Mouse (Mus musculus): ENCODE data around the gene Bub1b. TPM values are rescaled to one million over a fixed set of nuclear protein-coding genes. Genes with fewer than 3 reads are reported as not detected.

The Bub1b gene
- polyA plus RNA-seq, 1 experiment from 2014 or later = 4.1 TPM

DNA sequence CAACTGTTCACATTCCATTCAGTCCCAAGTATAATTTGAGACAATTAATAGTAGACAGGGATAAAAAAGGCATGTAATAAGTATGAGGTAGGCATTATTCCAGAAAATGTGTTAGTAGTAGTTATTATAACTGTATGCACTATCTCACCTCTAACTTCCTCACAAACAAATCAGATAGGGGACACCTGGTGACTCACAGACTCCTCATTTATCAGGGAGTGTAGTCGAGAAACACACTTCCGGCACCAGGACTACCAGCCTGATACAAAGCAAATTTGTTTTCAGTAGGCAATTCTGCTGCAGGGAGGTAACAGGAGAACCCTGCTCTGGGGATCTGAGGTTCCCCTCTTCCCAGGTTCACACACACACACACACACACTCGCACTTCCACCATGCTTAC is 24.9 kb upstream of the Bub1b start:
- no peak overlapping the region for H3K4me3 ChIP-seq (ENCODE audit: low read depth, low read length)
- H3K9me3 ChIP-seq (ENCODE audit: low read length) = no peaks in the 10 kb centered on the region
- no peak for ATAC-seq
- H3K27me3 ChIP-seq (replicated peaks; ENCODE audit: insufficient read depth, low read length) = no peaks in the 10 kb centered on the region
- no peak overlapping the region for H3K9ac ChIP-seq (replicated peaks; ENCODE audit: low read depth)
- no peak overlapping the region for H3K4me2 ChIP-seq (replicated peaks; ENCODE audit: low read depth, low read length)
- TF ChIP-seq CTCF (IDR thresholded peaks at IDR 0.05) = no peak
- TF ChIP-seq EP300 (IDR thresholded peaks at IDR 0.05) = no peak
- WGBS = 49% methylated on average over 3 of the region's 3 CpGs
- no peak overlapping the region for H3K27ac ChIP-seq (ENCODE audit: low read length)
- DNase-seq (ENCODE audit: low spot score) = no peak
- no peaks in the 10 kb centered on the region; the same call in 1 of the 2 replicates for H3K36me3 ChIP-seq (ENCODE audit: insufficient read depth, low read length)
- no peaks in the 10 kb centered on the region for H3K4me1 ChIP-seq (ENCODE audit: insufficient read depth, low read depth, low read length)

- TF ChIP-seq CTCF (IDR thresholded peaks at IDR 0.05) (no peak), EP300 (IDR thresholded peaks at IDR 0.05) (0 out of 2 replicates have a peak, but pooled peaks have one; percentile 45)
- Histone ChIP-seq H3K9ac (replicated peaks; ENCODE audit: low read depth) (no peak overlapping the region), H3K4me3 (ENCODE audit: low read depth, low read length) (no peak overlapping the region), H3K9me3 (ENCODE audit: low read length) (no peaks in the 10 kb centered on the region), H3K4me2 (replicated peaks; ENCODE audit: low read depth, low read length) (no peak overlapping the region), H3K27me3 (replicated peaks; ENCODE audit: insufficient read depth, low read length) (no peaks in the 10 kb centered on the region), H3K27ac (ENCODE audit: low read length) (0 out of 2 replicates have a peak overlapping the region, but pooled peaks have one; percentile 9), H3K4me1 (ENCODE audit: insufficient read depth, low read depth, low read length) (0 out of 2 replicates have a peak, but pooled peaks cover 5% of the 10 kb centered on the region), H3K36me3 (ENCODE audit: insufficient read depth, low read length) (no peaks in the 10 kb centered on the region)
- peak; percentile 91 for ATAC-seq
- 34% methylated on average over 5 of the region's 5 CpGs for WGBS
- peak; percentile 72 for DNase-seq (ENCODE audit: low spot score)
Observed at GRCm38 (mm10) chr2:118586013-118586412, 12.0 kb upstream of the Bub1b start.

- Histone ChIP-seq H3K4me1 (ENCODE audit: insufficient read depth, low read depth, low read length) (0 out of 2 replicates have a peak, but pooled peaks cover 5% of the 10 kb centered on the region), H3K4me2 (replicated peaks; ENCODE audit: low read depth, low read length) (no peak overlapping the region), H3K27ac (ENCODE audit: low read length) (no peak overlapping the region), H3K36me3 (ENCODE audit: insufficient read depth, low read length) (no peaks in the 10 kb centered on the region), H3K27me3 (replicated peaks; ENCODE audit: insufficient read depth, low read length) (no peaks in the 10 kb centered on the region), H3K4me3 (ENCODE audit: low read depth, low read length) (no peak overlapping the region), H3K9ac (replicated peaks; ENCODE audit: low read depth) (no peak overlapping the region), H3K9me3 (ENCODE audit: low read length) (no peaks in the 10 kb centered on the region)
- TF ChIP-seq CTCF (IDR thresholded peaks at IDR 0.05) (no peak), EP300 (IDR thresholded peaks at IDR 0.05) (no peak)
- ATAC-seq (no peak), DNase-seq (ENCODE audit: low spot score) (no peak)
- WGBS = 60% methylated on average over 3 of the region's 3 CpGs
Observed at GRCm38 (mm10) chr2:118587686-118588085, 10.3 kb upstream of the Bub1b start.

- Histone ChIP-seq H3K27ac (ENCODE audit: low read length) (no peak overlapping the region), H3K4me3 (ENCODE audit: low read depth, low read length) (no peak overlapping the region), H3K4me1 (ENCODE audit: insufficient read depth, low read depth, low read length) (0 out of 2 replicates have a peak, but pooled peaks cover 2% of the 10 kb centered on the region), H3K9ac (replicated peaks; ENCODE audit: low read depth) (no peak overlapping the region), H3K9me3 (ENCODE audit: low read length) (no peaks in the 10 kb centered on the region), H3K4me2 (replicated peaks; ENCODE audit: low read depth, low read length) (no peak overlapping the region), H3K36me3 (ENCODE audit: insufficient read depth, low read length) (no peaks in the 10 kb centered on the region), H3K27me3 (replicated peaks; ENCODE audit: insufficient read depth, low read length) (no peaks in the 10 kb centered on the region)
- peak; percentile 11 for DNase-seq (ENCODE audit: low spot score)
- no peak for ATAC-seq
- no peak for TF ChIP-seq EP300 (IDR thresholded peaks at IDR 0.05)
- 80% methylated on average over 4 of the region's 4 CpGs for WGBS
Observed at GRCm38 (mm10) chr2:118591083-118591482, 6.9 kb upstream of the Bub1b start.

- H3K4me3 ChIP-seq (ENCODE audit: low read depth, low read length) = no peak overlapping the region
- no peaks in the 10 kb centered on the region for H3K9me3 ChIP-seq (ENCODE audit: low read length)
- no peaks in the 10 kb centered on the region for H3K4me1 ChIP-seq (ENCODE audit: insufficient read depth, low read depth, low read length)
- H3K9ac ChIP-seq (replicated peaks; ENCODE audit: low read depth) = no peak overlapping the region
- no peak overlapping the region for H3K27ac ChIP-seq (ENCODE audit: low read length)
- no peak overlapping the region for H3K4me2 ChIP-seq (replicated peaks; ENCODE audit: low read depth, low read length)
- no peak for TF ChIP-seq EP300 (IDR thresholded peaks at IDR 0.05)
- no peak for ATAC-seq
- no peaks in the 10 kb centered on the region for H3K27me3 ChIP-seq (replicated peaks; ENCODE audit: insufficient read depth, low read length)
- no peak for DNase-seq (ENCODE audit: low spot score)
- WGBS = 29% methylated on average over 5 of the region's 5 CpGs
- no peaks in the 10 kb centered on the region for H3K36me3 ChIP-seq (ENCODE audit: insufficient read depth, low read length)
Observed at GRCm38 (mm10) chr2:118599087-118599486, 1.1 kb downstream of the Bub1b start.

DNA sequence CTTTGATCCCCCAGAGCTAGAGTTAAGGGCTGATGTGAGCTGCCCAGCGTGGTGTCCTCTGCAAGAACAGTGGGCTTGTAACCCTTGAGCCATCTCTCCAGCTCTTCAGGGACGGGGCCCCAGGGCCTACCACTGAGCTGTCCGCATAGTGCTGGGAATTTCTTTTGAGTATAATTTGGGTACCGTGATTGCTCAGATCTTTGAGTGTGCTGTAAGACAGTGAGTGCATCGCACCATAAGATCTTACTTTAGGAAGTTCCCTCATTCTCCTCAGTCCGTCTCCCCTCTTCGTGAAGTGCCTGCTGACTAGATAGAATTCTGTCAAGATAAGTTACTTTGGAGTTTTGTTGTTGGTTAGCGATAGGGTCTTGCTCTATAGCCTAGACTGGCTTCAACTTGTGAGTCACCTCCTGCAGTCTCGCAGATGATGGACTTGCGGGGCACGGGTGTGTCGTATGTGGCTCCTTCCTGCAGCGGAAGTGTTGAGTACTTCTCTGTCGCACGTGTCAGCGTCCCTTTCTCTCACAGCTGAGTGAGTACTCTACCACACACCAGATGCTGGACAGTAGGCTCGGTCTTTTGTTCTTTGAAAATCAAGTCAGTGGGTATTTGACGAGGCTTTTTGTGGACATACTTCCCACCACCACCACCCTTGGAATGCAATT is 3.7 kb downstream of the Bub1b start:
- no peak overlapping the region for H3K9ac ChIP-seq (replicated peaks; ENCODE audit: low read depth)
- H3K4me3 ChIP-seq (ENCODE audit: low read depth, low read length) = no peak overlapping the region
- TF ChIP-seq EP300 (IDR thresholded peaks at IDR 0.05) (no peak), CTCF (IDR thresholded peaks at IDR 0.05) (no peak)
- H3K4me1 ChIP-seq (ENCODE audit: insufficient read depth, low read depth, low read length) = no peaks in the 10 kb centered on the region
- no peak overlapping the region for H3K27ac ChIP-seq (ENCODE audit: low read length)
- DNase-seq (ENCODE audit: low spot score) (peak; percentile 26), ATAC-seq (no peak)
- no peaks in the 10 kb centered on the region for H3K27me3 ChIP-seq (replicated peaks; ENCODE audit: insufficient read depth, low read length)
- H3K36me3 ChIP-seq (ENCODE audit: insufficient read depth, low read length) = no peaks in the 10 kb centered on the region
- H3K4me2 ChIP-seq (replicated peaks; ENCODE audit: low read depth, low read length) = no peak overlapping the region
- H3K9me3 ChIP-seq (ENCODE audit: low read length) = no peaks in the 10 kb centered on the region
- WGBS = 80% methylated on average over 18 of the region's 18 CpGs

Measured in lung, postnatal 0 days (tissue).